Mouse (Mus musculus) heart, adult 11 months (tissue): ENCODE results near the gene Wdr61.
A peak's percentile ranks its signal among the peaks of the same experiment; 100 is the strongest.

Source experiments
- DNase-seq: peaks from one replicate; pipeline ENCODE4 v3.0.0; 2022

Wdr61 gene

GRCm38 (mm10) chr9:54722596-54722995, 11.7 kb downstream of the Wdr61 start:
- no peak for DNase-seq

DNA sequence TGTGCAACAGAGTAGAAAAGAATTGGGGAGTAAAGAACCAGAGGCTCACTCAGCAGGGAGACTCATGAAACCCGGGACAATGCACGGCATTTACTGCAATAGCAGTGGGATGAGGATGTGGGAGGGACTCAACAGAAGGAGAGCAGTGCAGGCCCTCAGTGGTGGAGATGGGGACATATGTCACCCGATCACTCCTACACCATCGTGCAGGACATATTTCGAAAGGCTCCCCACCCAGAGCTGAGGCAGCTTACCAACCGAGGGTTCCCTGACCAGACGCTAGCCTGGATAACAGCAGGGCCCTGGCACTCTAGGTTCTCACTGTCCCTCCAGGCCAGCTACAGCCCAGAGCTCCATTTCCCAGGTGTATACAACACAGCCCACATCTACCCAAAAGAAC, 12.2 kb downstream of the Wdr61 start:
- no peak for DNase-seq

GRCm38 (mm10) chr9:54717527-54717926, 16.8 kb downstream of the Wdr61 start:
- DNase-seq = no peak

- DNase-seq = no peak
Observed at GRCm38 (mm10) chr9:54715776-54716175, 18.5 kb downstream of the Wdr61 start.

DNA sequence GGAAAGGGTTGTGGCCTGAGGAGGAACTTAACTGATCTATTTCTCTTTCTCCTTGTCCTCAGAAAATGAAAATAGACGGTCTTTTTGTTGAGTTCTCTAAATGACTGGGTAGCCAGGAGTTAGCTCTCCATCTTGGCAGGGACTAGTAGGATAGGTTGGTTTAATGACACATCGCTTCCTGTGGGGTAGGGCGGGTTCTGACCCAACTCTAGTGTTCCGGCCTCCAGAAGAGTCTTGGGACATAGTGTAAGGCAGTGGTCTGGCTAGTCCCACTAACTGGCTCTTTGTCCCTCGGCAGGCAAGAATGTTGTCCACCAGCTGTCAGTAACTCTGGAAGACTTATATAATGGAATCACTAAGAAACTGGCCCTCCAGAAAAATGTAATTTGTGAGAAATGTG, 26.2 kb downstream of the Wdr61 start:
- peak; percentile 92 for DNase-seq

GRCm38 (mm10) chr9:54707288-54707999, 26.9 kb downstream of the Wdr61 start:
- DNase-seq = no peak

DNA sequence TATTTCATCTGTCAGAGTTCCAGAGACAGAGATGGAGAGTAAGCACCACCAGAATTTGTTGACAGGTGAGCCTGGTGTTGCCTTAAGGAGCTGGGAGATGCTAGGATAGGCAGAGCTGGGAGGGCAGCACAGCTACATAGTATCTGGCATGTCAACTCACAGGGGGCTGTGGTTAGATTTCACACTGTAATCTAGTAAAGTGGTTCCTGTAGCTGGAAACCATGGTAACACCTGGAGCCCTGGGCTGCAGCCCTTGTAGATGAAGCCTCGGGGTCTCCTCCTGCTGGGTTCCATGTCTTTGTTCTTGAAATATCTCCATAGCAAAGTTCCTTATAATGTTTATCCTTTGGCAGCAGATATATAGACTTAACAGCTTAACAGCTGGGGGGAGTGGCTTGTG, 28.8 kb downstream of the Wdr61 start:
- DNase-seq = no peak

GRCm38 (mm10) chr9:54704361-54704760, 30.0 kb downstream of the Wdr61 start:
- no peak for DNase-seq

DNA sequence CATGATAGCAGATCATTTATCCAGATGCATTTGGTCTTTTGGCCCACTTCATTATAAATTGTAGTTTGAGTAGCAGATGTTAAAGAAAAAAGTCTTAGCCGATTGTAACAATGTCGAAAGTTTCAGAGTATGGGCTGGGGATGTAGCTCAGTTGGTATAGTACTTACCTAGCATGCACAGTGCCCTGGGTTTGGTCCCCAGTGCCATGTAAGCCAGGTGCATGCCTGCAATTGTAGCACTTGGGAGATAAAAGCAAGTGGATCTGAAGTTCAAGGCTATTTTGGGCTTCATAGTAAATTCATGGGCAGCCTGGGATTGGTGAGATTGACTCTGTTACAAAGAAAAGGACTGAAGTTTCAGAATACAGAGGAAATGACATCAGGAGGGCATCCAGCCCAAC, 31.7 kb downstream of the Wdr61 start:
- peak; percentile 90 for DNase-seq

DNA sequence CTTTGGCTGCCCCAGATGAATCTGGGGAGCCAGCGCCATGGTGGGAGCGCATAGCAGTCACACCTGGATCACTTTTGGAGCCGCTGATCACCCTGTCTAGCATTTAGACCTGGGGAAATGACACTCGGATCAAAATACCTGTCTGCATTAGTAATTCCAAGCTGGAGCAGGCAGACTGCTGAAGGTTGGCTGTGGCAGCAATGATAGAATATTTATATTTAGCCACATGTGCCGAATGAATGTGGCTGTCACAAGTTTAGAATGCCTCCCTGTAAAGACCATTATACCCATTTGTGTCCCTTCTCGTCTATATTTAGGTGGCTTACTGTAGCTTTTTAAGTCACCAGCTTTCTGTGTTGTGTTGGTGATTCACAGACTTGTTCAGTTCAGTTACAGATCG, 33.6 kb downstream of the Wdr61 start:
- DNase-seq = peak; percentile 86

DNA sequence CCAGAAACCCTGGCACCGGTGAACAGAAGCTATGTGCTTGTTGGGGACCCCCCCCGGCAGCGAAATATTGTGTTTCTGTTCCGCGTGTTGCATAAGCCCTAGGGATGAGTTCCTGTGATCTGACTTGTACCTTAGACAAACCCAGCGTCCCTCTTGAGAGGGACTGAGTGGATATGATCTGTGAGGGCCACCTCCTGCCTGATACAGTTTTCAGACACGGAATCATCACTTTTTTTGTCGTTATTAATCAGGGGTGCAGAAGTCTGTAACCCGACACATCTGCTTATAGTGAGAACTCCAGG, 34.2 kb downstream of the Wdr61 start:
- no peak for DNase-seq

- DNase-seq = peak; percentile 99
Observed at GRCm38 (mm10) chr9:54699345-54700173, 34.8 kb downstream of the Wdr61 start.

GRCm38 (mm10) chr9:54699087-54699344, 35.3 kb downstream of the Wdr61 start:
- no peak for DNase-seq

DNA sequence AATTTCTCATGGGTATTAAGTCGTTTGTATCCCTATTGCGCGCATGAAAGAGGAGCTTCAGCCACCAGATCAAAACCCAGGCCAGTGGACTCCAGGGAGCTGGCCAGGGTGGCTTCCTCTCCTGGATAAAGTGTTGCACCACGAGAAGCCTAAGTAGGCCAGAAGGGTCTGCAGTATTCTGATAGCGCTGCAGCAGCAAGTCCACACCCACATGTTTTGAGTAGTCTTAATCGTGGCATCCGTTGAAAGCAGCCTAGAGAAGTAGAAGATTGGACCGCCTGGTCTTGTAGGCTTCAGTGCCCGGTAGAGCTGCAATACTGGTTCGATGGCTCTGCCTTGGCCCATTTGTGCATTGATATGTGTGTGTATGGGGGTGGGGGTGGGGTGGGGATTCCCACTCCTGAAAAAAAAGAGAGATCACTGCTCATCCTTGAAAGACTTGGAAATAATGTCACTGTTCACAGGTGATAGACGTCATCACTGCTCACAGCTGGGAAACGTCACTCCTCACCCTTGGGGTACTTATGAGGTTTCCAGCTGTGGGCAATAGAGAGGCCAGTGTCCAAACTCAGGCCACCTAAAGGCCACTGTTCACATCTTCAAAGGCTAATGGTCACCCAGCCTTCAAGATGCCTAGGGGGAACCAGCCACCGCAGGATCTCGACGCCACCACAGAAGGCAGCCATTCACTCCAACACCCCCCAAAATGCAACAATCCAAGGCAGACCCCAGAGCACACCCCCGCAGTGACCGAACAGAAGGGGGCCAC, 35.8 kb downstream of the Wdr61 start, which contains the start of gene Dnaja4:
Dnaja4 (plus strand) TSS at position 556 of the 769 bp plus-strand sequence.
- DNase-seq = peak; percentile 95

GRCm38 (mm10) chr9:54691241-54691805, 43.0 kb downstream of the Wdr61 start:
- DNase-seq = peak; percentile 86

DNA sequence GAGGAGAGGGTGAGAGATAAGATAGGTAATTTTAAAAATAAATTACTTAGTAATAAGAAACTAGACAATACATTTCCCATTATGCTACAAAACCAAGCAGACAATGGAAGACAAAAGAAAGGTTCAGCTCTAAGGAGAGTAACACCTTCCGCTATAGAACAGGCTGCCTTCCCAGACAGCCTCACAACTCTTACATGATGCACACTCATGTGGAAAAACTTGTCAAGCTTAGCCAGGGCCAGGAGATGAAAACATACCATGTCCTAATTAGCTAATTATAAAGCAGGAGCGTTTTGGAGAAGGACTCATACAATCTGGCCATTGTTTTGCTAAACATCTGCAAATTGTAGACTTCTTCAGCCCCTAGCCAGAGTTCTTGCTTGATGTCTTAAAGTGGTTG, 43.6 kb downstream of the Wdr61 start:
- DNase-seq = peak; percentile 17

GRCm38 (mm10) chr9:54689446-54689845, 44.9 kb downstream of the Wdr61 start:
- DNase-seq = peak; percentile 89

GRCm38 (mm10) chr9:54687246-54688236, 46.8 kb downstream of the Wdr61 start:
- DNase-seq = peak; percentile 72

- DNase-seq = peak; percentile 65
Observed at GRCm38 (mm10) chr9:54683814-54684605, 50.3 kb downstream of the Wdr61 start.

DNA sequence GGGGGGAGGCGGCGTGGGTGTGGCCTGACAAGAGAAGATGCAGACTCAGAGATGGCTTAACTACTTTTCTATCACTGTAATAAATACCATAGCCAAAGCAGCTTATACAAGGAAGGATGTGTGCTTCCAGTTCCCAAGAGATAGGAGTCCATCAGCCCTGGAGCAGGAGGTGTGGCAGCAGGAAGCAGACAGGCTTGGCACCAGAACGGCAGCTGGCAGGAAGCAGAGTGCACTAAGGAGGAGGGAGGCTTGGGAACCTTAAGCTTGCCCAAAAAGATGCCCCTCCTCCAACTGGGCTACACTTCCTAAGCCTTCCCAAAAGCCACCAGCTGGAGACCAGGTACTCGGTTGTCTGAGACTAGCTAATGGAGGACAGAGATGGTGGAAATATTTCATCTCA, 51.5 kb downstream of the Wdr61 start:
- peak; percentile 70 for DNase-seq

- DNase-seq = peak; percentile 94
Observed at GRCm38 (mm10) chr9:54676531-54676986, 57.8 kb downstream of the Wdr61 start.
